Mouse (Mus musculus): ENCODE data around the gene Klhl22. TPM values are rescaled to one million over a fixed set of nuclear protein-coding genes. Genes with fewer than 3 reads are reported as not detected.

The Klhl22 gene
- total RNA-seq, 2 experiments from 2014 or later: 97.3 to 103 TPM

DNA sequence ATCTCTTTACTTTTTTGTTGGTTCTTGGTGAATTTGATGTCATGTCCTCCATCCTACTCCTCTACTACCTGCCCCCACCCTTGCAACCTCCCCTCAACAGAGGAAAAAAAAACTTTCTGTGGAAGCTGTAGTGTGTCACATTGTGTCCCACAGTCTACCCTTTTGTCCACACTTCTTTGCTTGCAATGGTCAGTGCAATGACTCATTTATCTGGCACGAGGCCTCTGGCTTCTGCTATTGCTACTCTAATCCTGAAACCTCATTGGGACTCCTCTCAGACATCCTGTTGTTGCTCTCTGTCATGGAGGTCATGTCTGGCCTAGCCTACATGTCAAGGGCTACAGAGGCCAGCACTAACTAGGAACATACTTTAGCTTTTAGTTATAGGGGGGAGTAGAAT lies 5.7 kb upstream of the Klhl22 start:
- DNase-seq (ENCODE audit: extremely low spot score in 1 of 2, low spot score in 1 of 2): no peak

DNA sequence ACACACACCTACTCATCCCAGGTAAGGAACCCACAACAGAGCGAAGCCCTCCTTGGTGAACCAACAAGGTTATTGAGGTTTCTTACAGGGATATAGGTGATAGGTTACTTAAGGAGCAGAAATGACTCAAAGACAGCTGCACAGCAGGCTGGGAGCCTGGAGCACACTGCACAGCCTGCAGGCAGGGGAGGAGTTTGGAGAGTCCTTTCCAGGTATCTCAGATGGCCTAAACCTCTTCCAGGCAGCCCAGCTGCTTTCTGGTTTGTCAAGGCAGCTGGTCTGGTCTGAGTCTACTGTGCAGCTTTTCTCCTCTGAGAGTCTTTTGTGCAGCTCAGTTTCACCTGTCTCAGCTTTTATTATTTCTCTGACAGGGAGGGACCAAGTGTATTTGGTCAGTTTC lies 1.7 kb upstream of the Klhl22 start:
- DNase-seq (ENCODE audit: extremely low spot score in 1 of 2, low spot score in 1 of 2): no peak

DNA sequence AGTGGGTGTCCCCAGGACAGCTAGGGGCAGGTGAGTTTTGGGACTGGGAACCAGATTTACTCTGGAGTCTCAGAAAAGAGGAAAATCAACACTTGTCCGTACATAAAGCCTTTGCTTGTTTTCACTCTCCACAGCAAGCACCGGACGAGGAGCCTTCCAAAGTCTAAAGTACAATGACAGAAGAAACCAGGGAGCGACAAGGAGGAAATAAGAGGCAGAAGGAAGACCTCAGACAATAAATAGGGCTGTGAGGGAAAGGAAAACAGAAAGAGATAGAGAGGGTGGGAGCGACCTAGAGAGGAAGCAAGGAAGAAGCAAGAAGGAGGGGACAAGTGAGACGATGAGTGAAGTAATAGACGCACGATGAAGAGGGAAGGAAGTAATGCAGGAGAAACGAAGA lies 516 bp upstream of the Klhl22 start:
- DNase-seq (ENCODE audit: extremely low spot score in 1 of 2, low spot score in 1 of 2): no peak

DNA sequence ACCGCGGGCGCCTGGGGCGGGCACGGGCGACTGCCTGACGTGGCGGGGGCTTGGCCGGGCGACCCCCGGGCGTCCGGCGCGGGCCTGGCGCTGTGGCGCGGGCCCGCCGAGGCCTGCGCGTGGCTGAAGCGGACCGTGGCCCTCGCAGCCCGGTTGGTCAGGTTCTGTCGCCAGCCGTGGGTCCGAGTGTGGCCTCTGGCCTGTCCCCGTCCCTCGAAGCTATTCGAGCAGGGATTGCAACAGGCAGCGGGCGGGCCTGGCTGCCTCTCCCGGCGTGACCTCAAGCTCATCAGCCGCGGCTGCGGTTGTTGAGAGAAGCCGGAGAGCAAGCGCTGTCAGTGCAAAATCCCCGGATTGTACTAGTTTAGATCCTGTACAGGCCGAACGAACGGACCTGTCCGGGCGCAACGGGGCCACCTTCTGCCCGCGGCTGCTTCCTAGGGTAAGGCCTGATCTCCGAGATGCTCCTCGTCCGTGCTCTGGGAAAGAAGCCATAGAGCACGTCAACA lies 449 bp downstream of the Klhl22 start:
- peak; percentile 32 to 57 for DNase-seq (ENCODE audit: extremely low spot score in 1 of 2, low spot score in 1 of 2)

DNA sequence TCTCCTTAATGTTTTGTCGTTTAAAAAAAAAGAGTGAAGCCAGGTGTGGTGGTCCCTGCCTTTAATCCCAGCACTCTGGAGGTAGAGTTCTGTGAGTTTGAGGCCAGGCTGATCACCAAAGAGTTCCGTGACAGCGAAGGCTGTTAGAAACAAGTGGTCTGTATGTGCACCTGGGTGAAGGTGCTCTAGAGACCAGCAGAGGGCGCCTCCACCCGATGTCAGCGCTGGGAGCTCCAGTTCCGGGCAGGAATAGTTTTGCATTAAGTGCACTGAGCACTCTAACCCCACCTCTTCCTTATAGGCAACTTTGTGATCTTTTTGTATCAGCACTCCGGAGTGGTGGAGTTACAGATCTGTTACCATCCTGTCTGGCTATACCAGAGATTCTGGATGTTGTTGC lies 1.2 kb downstream of the Klhl22 start:
- peak in 1 of 2 experiments; percentile 44 for DNase-seq (ENCODE audit: extremely low spot score in 1 of 2, low spot score in 1 of 2)

DNA sequence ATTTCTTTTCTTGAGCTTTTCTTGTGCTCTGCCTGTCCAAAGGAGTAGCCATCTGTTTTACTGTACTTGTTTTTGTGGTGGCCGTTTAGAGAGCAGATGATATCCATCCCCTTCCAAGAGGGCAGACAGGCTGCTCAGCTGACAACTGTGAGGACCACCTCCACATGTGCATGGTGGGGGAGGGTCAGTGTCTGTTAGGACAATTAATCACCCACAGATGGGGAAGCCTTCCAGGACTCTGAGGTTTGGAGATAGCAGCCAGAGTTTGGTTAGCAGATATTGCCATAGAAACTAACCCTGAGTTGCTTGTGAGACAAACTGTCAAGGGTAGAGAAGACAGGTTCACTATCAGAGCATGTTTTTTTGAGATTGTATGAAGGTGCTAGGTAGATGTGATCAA lies 1.7 kb downstream of the Klhl22 start:
- no peak for DNase-seq (ENCODE audit: extremely low spot score in 1 of 2, low spot score in 1 of 2)

DNA sequence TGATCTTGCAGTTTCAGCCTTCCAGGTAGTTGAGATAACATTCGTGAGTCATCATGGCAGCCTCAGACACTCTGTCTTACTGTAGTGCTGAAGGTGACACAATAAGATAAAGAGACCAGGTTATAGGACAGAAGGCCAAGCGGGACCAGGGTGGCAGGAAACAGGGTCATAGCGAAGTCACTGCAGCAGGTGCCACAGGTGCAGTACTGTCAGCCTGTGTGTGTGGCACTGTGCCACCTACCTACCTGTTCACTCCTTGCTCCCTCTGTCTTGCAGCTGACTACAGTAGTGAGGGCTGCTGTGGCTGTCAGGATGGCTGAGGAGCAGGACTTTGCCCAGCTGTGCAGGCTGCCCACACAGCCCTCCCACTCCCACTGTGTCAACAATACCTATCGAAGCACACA lies 4.7 kb downstream of the Klhl22 start:
- DNase-seq (ENCODE audit: extremely low spot score in 1 of 2, low spot score in 1 of 2): no peak

DNA sequence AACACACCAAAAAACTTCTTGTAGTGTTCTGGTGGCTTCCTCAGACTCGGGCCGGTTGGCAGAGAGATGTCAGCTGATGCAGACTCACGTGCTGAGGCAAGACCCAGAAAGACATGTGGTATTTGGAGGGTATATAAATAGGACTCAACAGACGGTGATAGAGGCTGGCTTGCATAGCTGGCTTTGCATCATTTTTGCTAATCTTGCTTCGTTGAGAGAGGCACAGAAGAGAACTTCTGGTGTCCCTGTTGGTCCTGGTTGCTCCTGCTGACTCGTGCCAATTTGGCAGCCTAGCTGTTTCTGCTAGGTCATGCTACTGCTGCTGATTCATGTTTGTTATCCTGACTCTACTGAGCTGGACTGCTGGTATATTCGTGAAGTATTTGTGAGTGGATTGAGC lies 9.4 kb downstream of the Klhl22 start:
- no peak for DNase-seq (ENCODE audit: extremely low spot score in 1 of 2, low spot score in 1 of 2)

DNA sequence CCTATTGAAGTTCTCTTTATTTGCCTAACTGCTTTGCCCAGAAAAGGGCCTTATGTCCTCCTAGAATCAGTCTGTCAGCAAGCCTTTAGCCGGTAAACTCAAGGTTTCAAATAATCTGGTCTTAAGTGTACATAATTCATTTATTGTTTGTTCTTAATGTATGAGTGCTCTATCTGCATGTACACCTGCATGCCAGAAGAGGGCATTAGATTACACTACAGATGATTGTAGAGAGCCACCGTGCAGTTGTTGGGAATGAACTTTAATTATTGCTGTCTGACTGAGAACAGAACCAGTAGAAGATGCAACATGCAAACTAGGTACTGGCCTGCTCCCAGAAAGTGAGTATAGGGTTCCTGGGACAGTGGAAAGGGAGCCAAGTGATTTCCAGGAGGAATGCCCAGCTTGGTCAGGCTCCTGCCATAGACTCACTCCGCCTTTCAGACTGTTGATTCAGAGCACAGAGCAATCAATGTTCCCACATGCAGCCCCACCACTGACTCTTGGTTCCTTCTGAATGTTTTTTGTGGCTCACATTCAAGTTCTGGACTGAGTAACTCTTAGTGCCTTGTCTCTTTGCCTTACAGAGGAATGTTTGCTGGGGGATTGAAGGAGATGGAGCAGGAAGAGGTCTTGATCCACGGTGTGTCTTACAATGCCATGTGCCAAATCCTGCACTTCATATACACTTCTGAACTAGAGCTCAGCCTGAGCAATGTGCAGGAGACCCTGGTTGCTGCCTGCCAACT lies 11.9 kb downstream of the Klhl22 start:
- DNase-seq (ENCODE audit: extremely low spot score in 1 of 2, low spot score in 1 of 2): no peak

DNA sequence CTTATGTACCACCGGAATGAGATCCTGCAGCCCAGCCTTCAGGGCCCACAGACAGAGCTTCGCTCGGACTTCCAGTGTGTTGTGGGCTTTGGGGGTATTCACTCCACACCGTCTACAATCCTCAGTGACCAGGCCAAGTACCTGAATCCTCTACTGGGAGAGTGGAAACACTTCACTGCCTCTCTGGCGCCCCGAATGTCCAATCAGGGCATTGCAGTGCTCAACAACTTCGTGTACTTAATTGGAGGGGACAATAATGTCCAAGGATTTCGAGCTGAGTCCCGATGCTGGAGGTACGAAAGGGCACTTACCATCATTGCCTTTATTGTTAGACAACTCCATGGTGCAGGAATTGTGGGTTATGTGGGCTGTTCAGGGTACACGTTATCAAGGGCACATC lies 17.4 kb downstream of the Klhl22 start:
- peak in 1 of 2 experiments; percentile 54 for DNase-seq (ENCODE audit: extremely low spot score in 1 of 2, low spot score in 1 of 2)

DNA sequence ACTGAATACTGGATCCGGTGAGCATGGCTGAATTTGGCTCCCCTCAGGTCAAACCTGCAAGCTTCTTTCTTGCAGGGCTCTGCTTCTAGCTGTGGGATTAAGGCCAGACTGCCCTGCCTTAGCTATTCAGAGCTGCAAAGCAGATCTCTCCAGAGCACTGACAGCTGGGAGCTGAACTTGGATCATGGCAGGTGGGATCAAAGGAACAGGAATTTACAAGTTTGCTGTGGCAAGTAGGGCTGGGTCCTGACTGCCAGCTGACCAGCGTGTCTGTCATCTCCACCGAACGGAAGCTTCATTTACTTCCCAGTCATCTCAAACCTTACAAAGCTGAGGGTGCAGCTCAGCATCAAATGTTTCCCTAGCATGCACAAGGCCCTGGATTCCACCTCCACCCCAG lies 18.8 kb downstream of the Klhl22 start:
- no peak for DNase-seq (ENCODE audit: extremely low spot score in 1 of 2, low spot score in 1 of 2)

DNA sequence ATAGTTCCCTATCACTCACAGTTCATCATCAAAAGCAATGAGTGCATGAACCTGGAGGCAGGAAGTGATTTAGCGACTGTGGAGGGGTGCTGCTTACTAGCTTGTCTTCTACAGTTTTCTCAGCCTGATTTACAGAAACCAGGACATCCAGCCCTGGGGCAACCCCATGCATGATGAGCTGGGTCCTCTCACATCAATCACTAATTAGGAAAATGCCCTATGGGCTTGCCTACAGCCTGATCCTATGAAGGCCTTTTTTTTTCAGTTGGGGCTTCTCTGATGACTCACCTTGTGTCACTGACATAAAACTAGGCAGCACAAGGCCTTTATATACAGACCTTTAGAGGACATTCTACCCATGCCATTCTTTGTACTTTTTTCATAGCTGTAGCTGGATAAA lies 20.3 kb downstream of the Klhl22 start:
- no peak for DNase-seq (ENCODE audit: extremely low spot score in 1 of 2, low spot score in 1 of 2)

DNA sequence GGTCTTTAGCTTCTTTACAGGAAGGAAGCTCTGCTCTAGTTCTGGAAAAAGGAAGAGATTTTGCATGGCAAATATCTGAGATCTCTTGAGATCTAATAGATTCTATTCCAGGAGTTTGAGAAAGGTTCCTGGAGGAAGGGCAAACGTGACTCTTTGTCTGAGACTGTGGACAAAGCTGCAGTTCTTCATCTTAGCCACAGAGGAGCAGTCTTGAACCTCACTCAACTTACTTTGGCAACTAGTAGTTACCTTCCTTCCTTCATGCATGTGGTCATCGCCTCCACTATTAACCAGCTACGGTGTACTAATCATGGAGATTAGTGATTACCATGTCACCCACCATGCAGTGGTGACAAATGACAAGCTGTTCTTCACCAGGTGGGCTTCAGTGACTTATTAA lies 25.9 kb downstream of the Klhl22 start:
- DNase-seq (ENCODE audit: extremely low spot score in 1 of 2, low spot score in 1 of 2): no peak

DNA sequence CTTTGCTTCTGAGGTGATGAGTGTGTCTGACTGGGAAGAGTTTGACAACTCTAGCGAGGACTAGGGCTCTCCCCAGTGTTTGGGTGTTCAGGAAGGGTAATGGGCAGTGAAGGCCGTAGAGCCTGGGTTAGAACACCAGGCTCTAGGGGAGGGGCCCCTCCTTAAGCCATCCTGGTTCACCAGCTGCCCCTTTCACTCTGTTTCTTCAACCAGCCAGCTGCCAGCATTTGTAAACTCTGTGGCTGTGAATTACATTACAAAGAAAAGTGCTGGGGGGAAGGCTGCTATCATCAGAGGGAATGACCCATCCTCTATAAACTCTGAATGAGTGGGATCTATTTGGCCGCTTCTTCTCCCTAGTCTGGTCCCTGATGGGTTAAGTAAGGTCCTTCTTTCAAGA lies 33.3 kb downstream of the Klhl22 start:
- DNase-seq (ENCODE audit: extremely low spot score in 1 of 2, low spot score in 1 of 2): no peak

DNA sequence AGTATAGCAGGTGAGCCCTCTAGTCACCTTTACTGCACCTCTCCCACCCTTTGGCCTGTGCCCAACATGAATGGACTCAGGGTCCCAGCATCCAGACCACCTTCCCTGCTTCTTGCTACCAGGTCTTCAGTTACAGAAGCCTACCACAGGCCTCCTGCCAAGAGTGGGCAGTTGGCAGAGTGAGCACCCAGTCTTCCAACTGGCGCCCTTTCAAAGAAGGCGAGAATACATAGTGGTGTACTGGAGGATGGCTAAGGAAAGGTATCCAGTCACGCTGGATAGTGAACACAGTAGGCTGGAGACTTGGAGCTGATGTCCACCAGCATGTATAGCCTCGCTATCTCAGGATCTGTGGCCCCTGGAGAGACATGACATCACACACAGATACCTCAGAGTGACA lies 34.6 kb downstream of the Klhl22 start:
- no peak for DNase-seq (ENCODE audit: extremely low spot score in 1 of 2, low spot score in 1 of 2)

DNA sequence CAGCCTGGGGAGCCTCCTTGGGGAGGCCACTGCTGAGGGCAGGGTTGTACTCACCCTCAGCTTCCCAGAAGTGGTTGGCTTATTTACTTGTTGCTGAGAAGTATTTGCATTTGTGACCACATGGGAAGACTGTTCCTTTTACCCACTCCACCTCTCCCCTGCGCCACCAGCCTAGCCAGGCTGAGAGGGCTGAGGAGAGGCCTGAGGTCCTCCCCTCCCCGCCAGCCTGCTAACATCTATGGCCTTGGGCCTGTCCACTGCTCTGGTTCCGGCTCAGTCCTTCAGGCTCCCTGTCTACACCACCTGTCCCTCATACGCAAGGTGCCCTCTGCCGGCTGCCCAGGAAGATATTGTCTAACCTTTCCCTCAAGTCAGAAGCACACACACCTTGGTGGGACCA lies 36.2 kb downstream of the Klhl22 start:
- no peak for DNase-seq (ENCODE audit: extremely low spot score in 1 of 2, low spot score in 1 of 2)

DNA sequence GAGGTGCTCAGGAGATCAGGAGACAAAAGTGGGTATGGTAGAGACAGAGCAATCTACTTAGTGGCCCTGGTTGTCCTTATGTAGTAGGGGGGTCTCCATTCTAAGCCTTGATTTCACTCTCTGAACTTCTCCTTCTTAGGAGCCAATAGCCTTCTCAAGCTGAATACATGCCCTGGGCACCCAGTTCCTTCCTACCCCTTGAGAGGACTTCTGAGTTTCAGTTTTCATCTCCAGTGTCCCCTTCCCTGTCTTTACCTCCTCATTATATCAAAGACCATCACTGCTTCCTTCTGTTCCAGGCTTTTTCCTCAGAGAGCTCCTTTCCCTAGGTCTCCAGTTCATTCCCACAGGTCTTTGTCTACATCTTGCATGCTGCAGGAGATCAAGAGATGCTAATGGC lies 37.1 kb downstream of the Klhl22 start:
- no peak for DNase-seq (ENCODE audit: extremely low spot score in 1 of 2, low spot score in 1 of 2)

DNA sequence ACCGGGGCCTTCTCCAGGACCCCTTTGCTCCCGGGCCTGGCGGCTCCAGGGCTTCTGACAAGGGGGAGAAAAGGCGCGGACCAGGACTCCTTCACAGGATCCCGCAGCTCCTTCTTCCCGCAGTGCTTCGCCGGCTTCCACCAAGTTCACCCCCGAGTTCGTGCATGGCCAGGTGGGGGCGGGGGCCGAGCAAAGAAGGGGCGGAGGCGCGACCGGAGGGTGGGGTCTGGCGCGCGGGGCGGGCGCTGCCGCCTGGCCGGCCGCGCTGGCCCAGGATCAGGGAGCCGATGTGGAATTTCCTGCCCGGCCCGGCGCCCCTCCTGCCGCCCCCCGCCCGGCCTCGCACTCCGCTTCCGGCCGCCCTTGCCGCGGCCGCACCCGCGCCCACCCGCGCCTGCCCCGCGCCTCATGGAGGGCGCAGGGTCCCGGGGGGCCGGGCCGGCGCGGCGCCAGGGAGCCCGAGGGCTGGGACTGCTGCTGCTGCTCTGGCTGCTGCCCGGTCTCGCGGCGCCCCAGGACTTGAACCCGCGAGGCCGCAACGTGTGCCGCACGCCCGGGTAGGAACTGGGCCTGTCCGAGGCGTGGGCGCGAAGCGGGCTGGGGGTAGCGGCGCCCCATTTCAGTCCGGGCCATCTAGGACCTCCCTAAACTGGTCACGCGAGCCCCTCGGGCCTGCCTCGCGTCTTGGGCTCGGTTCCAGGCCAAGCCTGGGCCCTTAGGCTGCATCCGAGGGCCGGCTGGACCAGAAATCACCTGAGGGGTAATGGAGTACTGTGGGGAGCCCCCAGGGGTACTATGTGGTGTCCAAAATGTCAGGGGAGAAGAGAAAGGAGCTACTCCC lies 37.8 kb downstream of the Klhl22 start, which contains the start of gene Scarf2:
TSS of gene Scarf2 (plus strand) at position 312 of the 841 bp plus-strand sequence.
- DNase-seq (ENCODE audit: extremely low spot score in 1 of 2, low spot score in 1 of 2): no peak

DNA sequence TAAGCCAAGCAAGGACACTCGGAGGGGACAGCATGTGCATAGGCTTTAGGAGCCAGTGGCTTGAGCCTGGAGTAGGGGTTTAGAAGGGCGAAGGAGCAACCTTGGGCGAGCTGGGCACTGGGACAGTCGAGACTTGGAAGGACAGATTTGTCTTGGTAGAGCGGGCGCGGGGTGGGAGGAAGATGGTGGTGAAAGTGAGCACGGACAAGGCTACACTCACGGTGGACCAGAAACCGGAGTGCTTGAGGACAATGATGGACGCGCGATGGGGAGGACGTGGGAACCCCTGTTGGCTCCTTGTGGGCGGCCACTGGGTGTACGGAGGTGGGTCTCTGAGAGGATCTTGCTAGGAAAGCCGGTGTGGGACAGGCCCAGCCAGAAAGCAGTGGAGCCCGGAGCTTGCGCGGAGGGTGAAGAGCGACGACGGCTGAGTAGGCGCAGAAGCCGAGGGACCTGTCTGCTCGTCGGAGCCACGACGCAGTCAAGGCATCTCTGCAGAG lies 38.4 kb downstream of the Klhl22 start:
- DNase-seq (ENCODE audit: extremely low spot score in 1 of 2, low spot score in 1 of 2): no peak

DNA sequence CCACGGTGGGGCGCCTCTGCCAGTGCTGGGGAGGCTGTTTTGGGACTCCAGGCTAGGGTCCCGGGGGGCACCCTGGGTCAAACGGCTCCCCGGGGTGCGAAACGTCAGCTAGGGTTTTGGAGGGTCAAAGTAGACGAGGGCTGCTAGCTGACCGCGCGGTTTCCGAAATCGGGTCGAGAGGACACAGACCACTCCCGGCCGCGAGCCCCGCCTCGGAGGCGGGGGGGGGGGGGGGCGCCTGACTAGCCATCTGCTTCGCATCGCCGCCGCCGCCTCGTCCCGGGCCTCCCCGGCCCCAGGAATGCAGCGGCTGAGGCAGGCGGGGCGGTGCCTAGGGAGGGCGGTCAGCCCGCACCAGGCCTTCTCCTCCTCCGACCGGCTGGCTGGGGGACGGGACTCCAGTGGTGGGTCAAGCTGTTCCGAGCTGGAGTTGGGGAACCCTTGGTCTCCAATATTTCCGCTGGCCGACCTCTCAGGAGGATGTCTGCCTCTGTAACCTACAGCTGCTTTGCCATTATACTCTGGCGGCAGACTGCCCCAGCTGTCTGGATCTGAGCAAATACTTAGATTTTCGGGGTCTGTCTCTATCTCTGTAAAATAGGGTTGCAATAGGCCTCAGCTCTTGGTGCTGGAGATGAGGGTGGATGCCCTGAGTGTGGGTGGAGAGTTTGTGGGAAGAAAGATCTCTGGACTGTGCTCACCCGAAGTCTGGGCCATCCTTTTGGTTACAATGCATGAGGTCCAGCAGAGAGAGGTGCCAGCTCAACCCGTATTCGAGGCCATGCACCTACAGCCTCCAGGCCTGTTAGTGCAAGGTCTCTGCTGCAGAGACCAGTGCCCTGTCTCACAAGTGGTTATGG lies 39.1 kb downstream of the Klhl22 start:
- no peak for DNase-seq (ENCODE audit: extremely low spot score in 1 of 2, low spot score in 1 of 2)

DNA sequence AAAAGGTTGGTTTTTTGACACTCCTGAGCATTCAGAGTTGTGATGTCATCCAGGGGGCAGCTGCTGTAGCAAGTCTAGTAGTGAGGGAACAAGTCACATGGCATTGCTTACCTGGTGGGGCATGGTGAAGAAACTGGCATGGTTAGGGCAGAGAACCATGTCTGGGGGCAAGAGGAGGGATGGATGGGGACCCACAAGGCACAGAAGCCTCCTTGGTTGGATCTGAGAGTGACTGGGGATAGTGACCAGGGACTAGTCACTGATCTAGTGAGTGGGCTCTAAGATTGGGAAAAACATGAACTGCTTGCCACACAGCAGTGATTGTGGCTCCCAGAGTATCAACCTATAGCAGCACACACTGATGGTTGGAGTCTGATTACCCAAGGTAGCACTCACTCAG lies 40.2 kb downstream of the Klhl22 start:
- DNase-seq (ENCODE audit: extremely low spot score in 1 of 2, low spot score in 1 of 2): no peak

Data from layer of hippocampus, postnatal 25 days (tissue).